Comparison of ENCODE assay signal across 9 mouse cellular contexts in the genomic region with DNA sequence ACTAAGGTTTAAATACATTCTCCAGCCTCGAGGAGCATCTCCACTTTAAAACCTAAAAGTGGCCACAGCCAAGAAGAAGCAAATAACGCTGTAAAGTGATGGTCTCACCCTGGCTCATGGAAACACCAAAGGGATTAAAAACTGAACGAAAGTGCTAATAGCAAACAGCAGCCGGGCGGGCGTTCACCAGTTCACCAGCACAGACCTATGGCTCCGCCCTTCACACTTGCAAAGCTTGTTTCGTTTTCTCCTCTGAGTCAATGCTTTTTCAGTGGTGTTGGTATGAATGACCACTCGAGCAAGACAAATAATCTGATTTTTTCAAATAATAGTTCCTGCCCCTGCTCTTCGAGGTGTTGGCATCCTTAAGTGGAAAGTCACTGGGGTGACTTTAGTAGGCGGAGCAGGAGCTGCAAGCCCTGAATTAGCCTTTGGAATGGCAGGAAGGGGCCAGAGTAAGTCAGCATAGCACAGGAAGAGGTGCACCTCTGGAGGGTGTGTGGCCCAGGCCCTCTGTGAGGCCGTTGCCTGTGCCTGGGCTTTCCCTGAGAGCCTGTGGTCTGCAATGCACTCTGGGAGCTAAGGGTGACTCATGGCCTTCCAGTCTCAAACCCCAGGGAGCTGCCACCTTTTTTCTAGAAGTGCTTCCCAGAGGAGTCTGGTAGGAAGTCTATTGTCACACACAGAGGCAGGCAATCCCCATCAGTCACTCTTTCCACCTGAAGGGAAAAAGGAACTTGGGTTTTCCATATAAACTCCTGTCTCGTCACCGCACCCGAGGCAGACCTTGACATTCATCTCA.
DNase-seq lines count a peak whose midpoint lies in the region; ATAC-seq and TF ChIP-seq lines count a peak whose summit lies in the region.
"Had no signal": no experiment of that assay in that cellular context is flagged by ENCODE, and none has a peak within 500 bp of the region (broad histone marks: within the 10 kb centered on the region; RNA-seq: fewer than 3 reads in every experiment).

No protein-coding gene starts in this region.

- no peaks in the 10 kb centered on the region for H3K36me3 ChIP-seq in heart, postnatal 0 days (replicated peaks; ENCODE audit: control insufficient read depth, insufficient read depth, low read length)
- H3K36me3 ChIP-seq: midbrain, embryonic 12.5 days had no signal

- H3K9ac ChIP-seq in heart, postnatal 0 days (replicated peaks; ENCODE audit: low read depth, low read length) = no peak overlapping the region
- H3K9ac ChIP-seq: midbrain, embryonic 12.5 days had no signal

- peak; percentile 87 for ATAC-seq in heart, postnatal 0 days (ENCODE audit: insufficient read depth, low read depth)
- 0 out of 2 replicates have a peak, but pooled peaks have one; percentile 44 for ATAC-seq in neutrophil, adult 5-6 weeks (ENCODE audit: extremely low read depth, insufficient number of reproducible peaks, low FRiP score, poor library complexity, severe bottlenecking)

- WGBS in heart, postnatal 0 days = 26% methylated on average over 15 of the region's 15 CpGs

- H3K4me1 ChIP-seq in heart, postnatal 0 days (ENCODE audit: control insufficient read depth, insufficient read depth) = peaks cover 29% of the 10 kb centered on the region

- H3K27me3 ChIP-seq in heart, postnatal 0 days (ENCODE audit: control insufficient read depth, insufficient read depth, low read length) = no peaks in the 10 kb centered on the region
- H3K27me3 ChIP-seq: midbrain, embryonic 12.5 days had no signal

- peak overlapping the region; percentile 82 for H3K27ac ChIP-seq in heart, postnatal 0 days (ENCODE audit: low read depth)
- H3K27ac ChIP-seq: midbrain, embryonic 12.5 days had no signal

- H3K4me2 ChIP-seq in heart, postnatal 0 days (ENCODE audit: low read depth, low read length) = peak overlapping the region; percentile 36
- H3K4me2 ChIP-seq: midbrain, embryonic 12.5 days had no signal

- no peak for TF ChIP-seq CTCF in heart, postnatal 0 days (IDR thresholded peaks at IDR 0.05; ENCODE audit: low read depth)

- peak; percentile 82 for DNase-seq in 3134 (ENCODE audit: extremely low read depth, insufficient read length, low spot score)
- peak; percentile 67 to 90 for DNase-seq in adrenal gland, adult (ENCODE audit: inconsistent age in 2 of 2, low spot score in 1 of 2)
- DNase-seq in heart, postnatal 0 days (ENCODE audit: low spot score) = peak; percentile 75
- DNase-seq in liver = peak; percentile 56
- DNase-seq in right cerebral cortex, adult 18-20 months = no peak
- no peak for DNase-seq in layer of hippocampus, adult 9-10 months (ENCODE audit: low spot score)
- DNase-seq in adipocyte (ENCODE audit: low spot score) = no peak

- H3K4me3 ChIP-seq in heart, postnatal 0 days (ENCODE audit: low read depth, low read length) = peak overlapping the region; percentile 14
- H3K4me3 ChIP-seq: midbrain, embryonic 12.5 days had no signal

- no peaks in the 10 kb centered on the region for H3K9me3 ChIP-seq in heart, postnatal 0 days (replicated peaks; ENCODE audit: control insufficient read depth, low read length)
- H3K9me3 ChIP-seq: midbrain, embryonic 12.5 days had no signal

- TF ChIP-seq EP300 in heart, postnatal 0 days (IDR thresholded peaks at IDR 0.05; ENCODE audit: low read depth) = no peak

Comparison
In these comparisons a context has a peak if more than half of its experiments do, and no peak if none do; other contexts are left out.
1. DNase-seq: peak in 3134 (single experiment), adrenal gland, adult (2 of 2), heart, postnatal 0 days (single experiment) and liver (single experiment); none in right cerebral cortex, adult 18-20 months (single experiment), layer of hippocampus, adult 9-10 months (single experiment) and adipocyte (single experiment).